Mouse (Mus musculus) olfactory bulb, adult 2 months (tissue): ENCODE results near the gene Usp47. TPM values are rescaled to one million over a fixed set of nuclear protein-coding genes. Genes with fewer than 3 reads are reported as not detected.
"Not testable (repeated sequence)": the region's sequence is repeated elsewhere in the genome, so short reads cannot be mapped to it uniquely, and the experiment has no call there.

Source experiments
- H3K27ac ChIP-seq: fragments of 200-500 bp; 2 replicates; pipeline ENCODE4 v1.5.1; 2012; ENCODE audit warnings: low read depth, low read length; ENCODE audit not compliant: insufficient read depth
- H3K4me1 ChIP-seq: fragments of 200-500 bp; 2 replicates; pipeline ENCODE4 v1.6.1; 2012; ENCODE audit warnings: low read length; ENCODE audit not compliant: control insufficient read depth, insufficient read depth
- H3K4me3 ChIP-seq: fragments of 200-500 bp; 2 replicates; pipeline ENCODE4 v1.5.1; 2012; ENCODE audit warnings: mild to moderate bottlenecking, low read depth, low read length, moderate library complexity; ENCODE audit not compliant: insufficient read depth
- CTCF ChIP-seq: fragments of 200-500 bp; IDR thresholded peaks from 2 replicates; pipeline ENCODE4 v1.5.1; 2012; ENCODE audit warnings: low read depth, mild to moderate bottlenecking, low read length, moderate library complexity; ENCODE audit not compliant: insufficient read depth
- POLR2A ChIP-seq: fragments of 200-500 bp; IDR thresholded peaks from 2 replicates; pipeline ENCODE4 v1.6.1; 2012; ENCODE audit warnings: mild to moderate bottlenecking, low read depth, low read length, moderate library complexity; ENCODE audit not compliant: insufficient read depth
- WGBS: fragments of 180-500 bp; shearing (Covaris S2); methylation state at CpG from one replicate; pipeline ENCODE4 v1.1.7; 2018; 5-methylcytosine and 5-hydroxymethylcytosine counted together
- polyA plus RNA-seq: library from polyadenylated mRNA; stranded (reverse); fragments of >200 nt; gene quantifications from 2 replicates; pipeline ENCODE4 v1.2.4, GENCODE M21; 2012; ENCODE audit warnings: low replicate concordance; ENCODE audit not compliant: missing spikeins, insufficient read depth, insufficient read length

Usp47 gene
- polyA plus RNA-seq, 1 experiment, result 72.2 TPM

- H3K27ac ChIP-seq, result no peak overlapping the region
- no peak overlapping the region for H3K4me3 ChIP-seq
- WGBS, result 73% methylated on average over 8 of the region's 8 CpGs
- TF ChIP-seq POLR2A (no peak), CTCF (no peak)
- H3K4me1 ChIP-seq, result no peaks in the 10 kb centered on the region
These were observed 32.8 kb downstream of the Usp47 start for GRCm38 (mm10) chr7:112055901-112056625.

- Histone ChIP-seq H3K4me3 (no peak overlapping the region), H3K27ac (no peak overlapping the region), H3K4me1 (no peaks in the 10 kb centered on the region)
- TF ChIP-seq POLR2A, result no peak
- TF ChIP-seq CTCF, result no peak
- WGBS, result 90% methylated on average over 5 of the region's 5 CpGs
These were observed 51.6 kb downstream of the Usp47 start for GRCm38 (mm10) chr7:112074868-112075267.

- TF ChIP-seq POLR2A (no peak), CTCF (no peak)
- no peak overlapping the region for H3K4me3 ChIP-seq
- WGBS, result 93% methylated on average over 1 of the region's 1 CpGs
- H3K4me1 ChIP-seq, result no peaks in the 10 kb centered on the region
- no peak overlapping the region for H3K27ac ChIP-seq
These were observed 59.3 kb downstream of the Usp47 start for GRCm38 (mm10) chr7:112082636-112083035.

- TF ChIP-seq POLR2A (no peak), CTCF (no peak)
- Histone ChIP-seq H3K4me1 (no peaks in the 10 kb centered on the region), H3K4me3 (no peak overlapping the region), H3K27ac (no peak overlapping the region)
- WGBS, result 61% methylated on average over 2 of the region's 2 CpGs
These were observed 60.9 kb downstream of the Usp47 start for GRCm38 (mm10) chr7:112084222-112084621.

- no peak for TF ChIP-seq POLR2A
- peak; percentile 42; the same call in 1 of the 2 replicates for TF ChIP-seq CTCF
- Histone ChIP-seq H3K4me3 (no peak overlapping the region), H3K27ac (no peak overlapping the region), H3K4me1 (no peaks in the 10 kb centered on the region)
- WGBS, result 28% methylated on average over 4 of the region's 4 CpGs
These were observed 61.8 kb downstream of the Usp47 start for GRCm38 (mm10) chr7:112085062-112085461.

GRCm38 (mm10) chr7:112086186-112086585 lies 62.9 kb downstream of the Usp47 start:
- WGBS, result 95% methylated on average over 2 of the region's 2 CpGs
- TF ChIP-seq CTCF (no peak), POLR2A (no peak)
- Histone ChIP-seq H3K4me1 (no peaks in the 10 kb centered on the region), H3K27ac (no peak overlapping the region), H3K4me3 (no peak overlapping the region)

GRCm38 (mm10) chr7:112094923-112095322 lies 71.6 kb downstream of the Usp47 start:
- not testable (repeated sequence) for H3K27ac ChIP-seq, H3K4me1 ChIP-seq, H3K4me3 ChIP-seq
- WGBS, result 75% methylated on average over 4 of the region's 4 CpGs

GRCm38 (mm10) chr7:112100887-112101286 lies 77.6 kb downstream of the Usp47 start:
- H3K27ac ChIP-seq, result no peak overlapping the region
- no peaks in the 10 kb centered on the region for H3K4me1 ChIP-seq
- 90% methylated on average over 2 of the region's 2 CpGs for WGBS
- no peak overlapping the region for H3K4me3 ChIP-seq
- TF ChIP-seq POLR2A, result no peak
- TF ChIP-seq CTCF, result no peak

GRCm38 (mm10) chr7:112102933-112103332 lies 79.6 kb downstream of the Usp47 start:
- H3K4me1 ChIP-seq, result no peaks in the 10 kb centered on the region
- no peak overlapping the region for H3K27ac ChIP-seq
- no peak for TF ChIP-seq CTCF
- TF ChIP-seq POLR2A, result no peak
- no peak overlapping the region for H3K4me3 ChIP-seq
- WGBS, result 80% methylated on average over 5 of the region's 5 CpGs

GRCm38 (mm10) chr7:112103816-112104215 lies 80.5 kb downstream of the Usp47 start:
- no peaks in the 10 kb centered on the region for H3K4me1 ChIP-seq
- TF ChIP-seq POLR2A, result no peak
- TF ChIP-seq CTCF, result no peak
- WGBS, result 79% methylated on average over 5 of the region's 5 CpGs
- H3K4me3 ChIP-seq, result no peak overlapping the region
- no peak overlapping the region for H3K27ac ChIP-seq
